Mouse (Mus musculus) kidney, embryonic 15.5 days (tissue): ENCODE results near the gene Abcg5. TPM values are rescaled to one million over a fixed set of nuclear protein-coding genes. Genes with fewer than 3 reads are reported as not detected.

ENCODE experiments used
- ATAC-seq: fragments of 200-750 bp; cut with Nextera tagmentation; replicated peaks from 2 replicates; pipeline ENCODE4 v1.8.0; 2017; ENCODE audit warnings: moderate TSS enrichment; ENCODE audit not compliant: low FRiP score
- H3K27ac ChIP-seq: fragments of 300-500 bp; sonication (generic); 2 replicates; pipeline ENCODE4 v1.5.1; 2015; ENCODE audit warnings: mild to moderate bottlenecking, inconsistent platforms
- H3K27me3 ChIP-seq: fragments of 300-500 bp; sonication (generic); 2 replicates; pipeline ENCODE4 v1.6.1; 2015; ENCODE audit warnings: inconsistent platforms
- H3K36me3 ChIP-seq: fragments of 300-500 bp; sonication (generic); 2 replicates; pipeline ENCODE4 v1.6.1; 2015; ENCODE audit warnings: inconsistent platforms
- H3K4me1 ChIP-seq: fragments of 300-500 bp; sonication (generic); 2 replicates; pipeline ENCODE4 v1.6.1; 2015; ENCODE audit warnings: inconsistent platforms
- H3K4me2 ChIP-seq: fragments of 300-500 bp; sonication (generic); 2 replicates; pipeline ENCODE4 v1.6.1; 2015; ENCODE audit warnings: moderate library complexity, mild to moderate bottlenecking, inconsistent platforms
- H3K4me3 ChIP-seq: fragments of 300-500 bp; sonication (generic); replicated peaks from 2 replicates; pipeline ENCODE4 v1.5.1; 2015; ENCODE audit warnings: mild to moderate bottlenecking, inconsistent platforms
- H3K9ac ChIP-seq: fragments of 300-500 bp; sonication (generic); 2 replicates; pipeline ENCODE4 v1.6.1; 2015; ENCODE audit warnings: mild to moderate bottlenecking, inconsistent platforms
- H3K9me3 ChIP-seq: fragments of 300-500 bp; sonication (generic); replicated peaks from 2 replicates; pipeline ENCODE4 v1.6.1; 2016; ENCODE audit warnings: inconsistent platforms
- WGBS: fragments of 180-500 bp; shearing (Covaris S2); methylation state at CpG from one replicate; pipeline ENCODE4 v1.1.7; 2015; ENCODE audit warnings: mixed read lengths; 5-methylcytosine and 5-hydroxymethylcytosine counted together
- polyA plus RNA-seq: library from polyadenylated mRNA; unstranded; fragments of >200 nt; fragmentation: Nextera tagmentation; extraction: Ambion mirVana; gene quantifications from 2 replicates; pipeline ENCODE4 v1.2.1, GENCODE M21; 2015

The Abcg5 gene
- polyA plus RNA-seq, 1 experiment from 2014 or later, result 4.0 TPM

GRCm38 (mm10) chr17:84639796-84640378 lies 42.9 kb downstream of the Abcg5 start:
- H3K27me3 ChIP-seq, result no peaks in the 10 kb centered on the region
- 82% methylated on average over 10 of the region's 10 CpGs for WGBS
- no peak overlapping the region for H3K9ac ChIP-seq
- 0 out of 2 replicates have a peak, but pooled peaks cover 5% of the 10 kb centered on the region for H3K36me3 ChIP-seq
- no peaks in the 10 kb centered on the region for H3K9me3 ChIP-seq
- no peak for ATAC-seq
- no peak overlapping the region for H3K27ac ChIP-seq
- H3K4me2 ChIP-seq, result no peak overlapping the region
- H3K4me1 ChIP-seq, result peaks cover 15% of the 10 kb centered on the region
- H3K4me3 ChIP-seq, result no peak overlapping the region

- ATAC-seq, result no peak
These were observed 44.8 kb downstream of the Abcg5 start for GRCm38 (mm10) chr17:84637971-84638370.

GRCm38 (mm10) chr17:84636328-84636727 lies 46.5 kb downstream of the Abcg5 start:
- Histone ChIP-seq H3K9me3 (no peaks in the 10 kb centered on the region), H3K27ac (no peak overlapping the region)

More at GRCm38 (mm10) chr17:84637971-84638370, 44.8 kb downstream of the Abcg5 start:
- peaks cover 12% of the 10 kb centered on the region; the same call in 1 of the 2 replicates for H3K36me3 ChIP-seq
- no peaks in the 10 kb centered on the region for H3K27me3 ChIP-seq
- H3K9me3 ChIP-seq, result no peaks in the 10 kb centered on the region
- H3K4me1 ChIP-seq, result 0 out of 2 replicates have a peak, but pooled peaks cover 2% of the 10 kb centered on the region
- H3K4me2 ChIP-seq, result no peak overlapping the region
- no peak overlapping the region for H3K27ac ChIP-seq
- H3K4me3 ChIP-seq, result no peak overlapping the region
- H3K9ac ChIP-seq, result no peak overlapping the region
- WGBS, result 91% methylated on average over 6 of the region's 6 CpGs

GRCm38 (mm10) chr17:84633443-84633842 lies 49.4 kb downstream of the Abcg5 start:
- WGBS, result 80% methylated on average over 13 of the region's 13 CpGs
- Histone ChIP-seq H3K27me3 (no peaks in the 10 kb centered on the region), H3K27ac (no peak overlapping the region), H3K4me3 (no peak overlapping the region), H3K9me3 (no peaks in the 10 kb centered on the region), H3K9ac (no peak overlapping the region), H3K4me1 (no peaks in the 10 kb centered on the region), H3K36me3 (peaks cover 19% of the 10 kb centered on the region; the same call in 1 of the 2 replicates), H3K4me2 (no peak overlapping the region)
- ATAC-seq, result no peak

More at GRCm38 (mm10) chr17:84636328-84636727, 46.5 kb downstream of the Abcg5 start:
- H3K27me3 ChIP-seq, result no peaks in the 10 kb centered on the region
- H3K4me3 ChIP-seq, result no peak overlapping the region
- peaks cover 17% of the 10 kb centered on the region; the same call in 1 of the 2 replicates for H3K36me3 ChIP-seq
- 61% methylated on average over 8 of the region's 8 CpGs for WGBS
- no peak overlapping the region for H3K4me2 ChIP-seq
- H3K9ac ChIP-seq, result no peak overlapping the region
- ATAC-seq, result no peak
- H3K4me1 ChIP-seq, result no peaks in the 10 kb centered on the region

DNA sequence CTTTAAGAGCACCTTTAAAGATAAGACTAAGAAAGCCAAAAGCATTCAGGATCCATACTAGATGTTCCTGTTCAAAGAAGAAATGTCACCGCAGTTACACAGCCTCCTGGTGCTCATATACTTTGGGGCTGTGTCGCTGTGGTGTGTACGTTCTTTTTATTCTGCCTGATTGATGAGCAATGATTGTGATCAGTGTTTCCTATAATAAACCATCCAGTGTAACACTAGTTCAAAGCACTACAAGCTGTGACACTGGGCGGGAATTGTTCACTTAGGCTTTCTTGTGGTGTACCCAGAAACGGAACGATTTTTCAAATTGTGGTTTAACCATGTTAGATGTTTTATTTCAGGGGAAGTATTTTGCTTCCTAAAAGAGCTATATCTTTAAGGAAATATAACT lies 51.0 kb downstream of the Abcg5 start:
- peaks cover 18% of the 10 kb centered on the region; the same call in 1 of the 2 replicates for H3K36me3 ChIP-seq

DNA sequence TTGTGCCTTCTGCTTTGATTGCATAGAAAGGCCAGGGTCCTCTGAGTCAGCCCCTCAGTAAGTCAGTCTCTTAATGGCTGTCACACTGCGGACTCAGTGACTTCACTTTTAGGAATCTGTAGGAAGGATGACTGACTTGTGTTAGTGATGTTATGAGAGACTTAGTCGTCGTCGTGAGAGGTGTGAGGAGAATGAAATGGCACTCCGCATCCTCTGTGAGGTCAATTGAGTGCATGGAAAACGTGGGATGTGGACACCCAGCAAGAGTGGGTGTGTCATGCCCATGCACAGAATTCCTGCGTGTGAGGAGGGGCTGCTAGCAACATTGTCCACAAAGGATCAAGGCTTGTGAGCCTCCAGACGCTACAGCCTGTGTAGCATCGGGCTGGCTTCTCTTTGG lies 54.2 kb downstream of the Abcg5 start:
- no peak overlapping the region for H3K4me3 ChIP-seq
- WGBS, result 79% methylated on average over 9 of the region's 9 CpGs

More for the DNA sequence above, 51.0 kb downstream of the Abcg5 start:
- WGBS, result 84% methylated on average over 6 of the region's 6 CpGs
- no peak overlapping the region for H3K4me3 ChIP-seq
- no peaks in the 10 kb centered on the region for H3K9me3 ChIP-seq
- peaks cover 7% of the 10 kb centered on the region for H3K4me1 ChIP-seq
- ATAC-seq, result no peak
- H3K27ac ChIP-seq, result no peak overlapping the region
- no peak overlapping the region for H3K4me2 ChIP-seq
- no peak overlapping the region for H3K9ac ChIP-seq
- H3K27me3 ChIP-seq, result no peaks in the 10 kb centered on the region

DNA sequence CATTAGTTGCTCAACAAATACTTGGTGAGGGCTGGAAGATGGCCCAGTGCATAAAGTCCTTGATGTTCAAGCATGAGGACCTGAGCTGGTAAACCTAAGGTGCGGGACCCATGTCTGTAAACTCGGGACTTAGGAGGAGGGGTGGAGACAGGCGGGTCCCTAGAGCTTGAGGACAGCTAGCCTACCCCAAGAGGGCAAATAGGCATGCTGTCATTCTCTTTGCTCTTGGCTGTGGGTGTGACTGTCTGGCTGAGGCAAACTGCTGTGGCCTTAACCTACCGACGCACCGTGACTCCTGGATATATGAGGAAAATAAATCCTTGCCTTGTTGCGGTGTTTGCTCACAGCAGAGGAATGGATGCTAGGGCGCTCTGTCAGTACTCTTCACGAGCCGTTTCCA lies 55.1 kb downstream of the Abcg5 start:
- 69% methylated on average over 10 of the region's 10 CpGs for WGBS
- peak overlapping the region; percentile 79; the same call in 1 of the 2 replicates for H3K4me2 ChIP-seq

More for the DNA sequence above, 54.2 kb downstream of the Abcg5 start:
- Histone ChIP-seq H3K9me3 (no peaks in the 10 kb centered on the region), H3K27ac (no peak overlapping the region), H3K4me2 (no peak overlapping the region), H3K27me3 (no peaks in the 10 kb centered on the region), H3K9ac (no peak overlapping the region), H3K4me1 (peaks cover 7% of the 10 kb centered on the region), H3K36me3 (peaks cover 13% of the 10 kb centered on the region; the same call in 1 of the 2 replicates)
- ATAC-seq, result no peak

GRCm38 (mm10) chr17:84626857-84627305 lies 55.9 kb downstream of the Abcg5 start:
- WGBS, result 19% methylated on average over 9 of the region's 9 CpGs
- H3K4me2 ChIP-seq, result peak overlapping the region; percentile 79
- H3K27ac ChIP-seq, result peak overlapping the region; percentile 73
- H3K4me1 ChIP-seq, result peaks cover 7% of the 10 kb centered on the region
- H3K27me3 ChIP-seq, result no peaks in the 10 kb centered on the region
- H3K9me3 ChIP-seq, result no peaks in the 10 kb centered on the region
- peaks cover 2% of the 10 kb centered on the region; the same call in 1 of the 2 replicates for H3K36me3 ChIP-seq
- peak overlapping the region; percentile 67 for H3K4me3 ChIP-seq
- peak; percentile 77 for ATAC-seq
- peak overlapping the region; percentile 58 for H3K9ac ChIP-seq

More for the DNA sequence above, 55.1 kb downstream of the Abcg5 start:
- H3K4me1 ChIP-seq, result peaks cover 7% of the 10 kb centered on the region
- no peaks in the 10 kb centered on the region for H3K9me3 ChIP-seq
- no peaks in the 10 kb centered on the region for H3K27me3 ChIP-seq
- peaks cover 7% of the 10 kb centered on the region; the same call in 1 of the 2 replicates for H3K36me3 ChIP-seq
- no peak for ATAC-seq
- H3K4me3 ChIP-seq, result no peak overlapping the region
- H3K9ac ChIP-seq, result no peak overlapping the region
- H3K27ac ChIP-seq, result no peak overlapping the region

DNA sequence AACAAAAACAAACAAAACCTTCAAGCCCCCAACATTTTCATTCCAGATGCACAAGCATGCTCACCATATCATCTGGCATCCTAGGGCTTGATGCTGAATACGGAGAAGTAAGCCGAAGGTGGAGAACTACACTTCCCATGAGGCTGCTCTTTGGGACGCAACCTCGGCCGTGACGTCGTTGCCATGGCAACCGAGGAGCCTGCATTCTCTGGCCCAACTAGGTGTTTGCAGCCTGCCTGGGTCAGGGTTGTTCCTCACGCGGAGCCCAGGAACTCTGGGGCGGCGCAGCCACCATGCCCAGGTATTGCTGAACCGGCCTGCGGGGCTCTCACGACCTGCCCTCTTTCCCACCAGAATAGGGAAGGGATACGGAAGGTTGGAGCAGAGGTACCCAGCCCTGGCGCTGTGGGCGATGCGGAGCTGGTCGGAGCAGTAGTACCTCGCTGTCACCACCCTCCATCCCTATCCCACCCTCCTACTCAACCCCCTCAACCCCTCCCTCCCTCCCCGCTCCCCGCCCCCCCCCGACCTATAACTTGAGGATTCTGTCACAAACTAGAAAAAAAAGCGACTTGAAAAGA lies 56.4 kb downstream of the Abcg5 start, which contains the start of gene Dync2li1:
Gene Dync2li1 (plus strand): TSS at position 221 of the 581 bp plus-strand sequence.
- WGBS, result under 1% methylated on average over 24 of the region's 25 CpGs
- Histone ChIP-seq H3K4me1 (peaks cover 7% of the 10 kb centered on the region), H3K27ac (peak within 1 kb of the TSS; percentile 73), H3K36me3 (peaks cover 2% of the 10 kb centered on the region; the same call in 1 of the 2 replicates), H3K9ac (peak within 1 kb of the TSS; percentile 58), H3K4me2 (peak within 1 kb of the TSS; percentile 79), H3K4me3 (peak within 1 kb of the TSS; percentile 67), H3K9me3 (no peaks in the 10 kb centered on the region), H3K27me3 (no peaks in the 10 kb centered on the region)
- ATAC-seq, result peak; percentile 97

DNA sequence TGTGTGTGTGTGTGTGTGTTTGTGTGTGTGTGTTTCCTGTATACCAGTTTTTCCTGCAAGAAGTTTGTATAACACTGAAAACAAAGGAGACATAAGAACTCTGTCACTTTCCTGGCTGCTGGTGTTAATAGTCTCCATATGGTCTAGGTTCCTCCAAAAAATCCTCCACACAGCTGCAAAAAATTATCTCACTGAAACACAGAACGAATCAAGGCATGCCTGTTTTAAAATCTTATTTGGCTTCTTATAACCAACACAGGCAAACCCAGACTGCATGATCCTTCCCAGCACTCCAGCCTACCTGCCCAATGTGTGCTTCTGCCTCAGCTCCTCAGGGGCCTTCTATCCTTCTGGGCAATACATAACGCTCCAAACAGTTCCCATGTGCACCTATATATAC lies 59.9 kb downstream of the Abcg5 start:
- Histone ChIP-seq H3K27me3 (no peaks in the 10 kb centered on the region), H3K27ac (no peak overlapping the region), H3K4me2 (no peak overlapping the region), H3K4me1 (peaks cover 7% of the 10 kb centered on the region), H3K9me3 (no peaks in the 10 kb centered on the region), H3K9ac (no peak overlapping the region), H3K4me3 (no peak overlapping the region), H3K36me3 (peaks cover 21% of the 10 kb centered on the region)
- no peak for ATAC-seq
- WGBS, result 65% methylated on average over 2 of the region's 2 CpGs

GRCm38 (mm10) chr17:84622028-84622427 lies 60.8 kb downstream of the Abcg5 start:
- H3K4me1 ChIP-seq, result peaks cover 1% of the 10 kb centered on the region
- no peak for ATAC-seq
- H3K4me3 ChIP-seq, result no peak overlapping the region
- WGBS, result 85% methylated on average over 4 of the region's 4 CpGs
- no peak overlapping the region for H3K27ac ChIP-seq
- H3K9me3 ChIP-seq, result no peaks in the 10 kb centered on the region
- H3K36me3 ChIP-seq, result peaks cover 25% of the 10 kb centered on the region
- H3K4me2 ChIP-seq, result no peak overlapping the region
- H3K27me3 ChIP-seq, result no peaks in the 10 kb centered on the region
- no peak overlapping the region for H3K9ac ChIP-seq

DNA sequence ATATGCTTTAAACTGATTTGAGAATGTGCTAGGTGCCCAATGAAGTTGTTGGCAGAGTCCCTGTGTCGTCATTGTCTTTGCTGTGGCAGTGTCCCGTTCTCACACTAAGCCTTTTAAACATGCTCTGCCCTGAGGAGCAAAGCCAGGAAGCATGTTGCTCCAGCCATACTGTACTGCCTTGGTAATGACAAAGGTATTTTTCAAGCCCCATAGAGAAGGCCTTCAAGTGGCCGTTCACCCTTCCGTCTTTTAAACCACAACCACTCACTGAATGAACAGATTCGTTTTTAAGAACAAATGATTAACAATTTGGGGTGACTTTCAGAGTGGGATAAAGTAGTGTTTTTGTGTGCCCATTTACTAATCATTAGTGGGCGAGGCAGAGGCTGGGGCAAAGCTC lies 61.6 kb downstream of the Abcg5 start:
- peaks cover 29% of the 10 kb centered on the region for H3K36me3 ChIP-seq
- no peak for ATAC-seq
- H3K4me3 ChIP-seq, result no peak overlapping the region
- H3K4me1 ChIP-seq, result no peaks in the 10 kb centered on the region
- no peak overlapping the region for H3K9ac ChIP-seq
- no peaks in the 10 kb centered on the region for H3K9me3 ChIP-seq
- no peaks in the 10 kb centered on the region for H3K27me3 ChIP-seq
- no peak overlapping the region for H3K27ac ChIP-seq
- 86% methylated on average over 6 of the region's 6 CpGs for WGBS
- no peak overlapping the region for H3K4me2 ChIP-seq
